Mouse (Mus musculus) neural tube, embryonic 15.5 days (tissue): ENCODE measurements at regions not wholly inside any gene's neighbourhood (a gene's known extent, or its start where the extent isn't known, plus 50 kb on each side); places are given as distances from the start of the nearest gene placed in this dataset.
A peak's percentile ranks its signal among the peaks of the same experiment; 100 is the strongest.
"Not testable (repeated sequence)": the region's sequence is repeated elsewhere in the genome, so short reads cannot be mapped to it uniquely, and the experiment has no call there.

Source experiments
- ATAC-seq: fragments of 200-750 bp; cut with Nextera tagmentation; 2 replicates; pipeline ENCODE4 v1.8.0; 2017; ENCODE audit warnings: mild to moderate bottlenecking, moderate TSS enrichment, moderate library complexity; ENCODE audit not compliant: low FRiP score
- H3K27ac ChIP-seq: fragments of 300-500 bp; sonication (generic); replicated peaks from 2 replicates; pipeline ENCODE4 v1.5.1; 2015; ENCODE audit warnings: mild to moderate bottlenecking, inconsistent platforms
- H3K27me3 ChIP-seq: fragments of 300-500 bp; sonication (generic); replicated peaks from 2 replicates; pipeline ENCODE4 v1.6.1; 2015; ENCODE audit warnings: inconsistent platforms
- H3K36me3 ChIP-seq: fragments of 300-500 bp; sonication (generic); 2 replicates; pipeline ENCODE4 v1.6.1; 2015; ENCODE audit warnings: inconsistent platforms
- H3K4me1 ChIP-seq: fragments of 300-500 bp; sonication (generic); 2 replicates; pipeline ENCODE4 v1.6.1; 2015; ENCODE audit warnings: inconsistent platforms
- H3K4me2 ChIP-seq: fragments of 300-500 bp; sonication (generic); 2 replicates; pipeline ENCODE4 v1.6.1; 2015; ENCODE audit warnings: inconsistent platforms, mild to moderate bottlenecking, moderate library complexity
- H3K4me3 ChIP-seq: fragments of 300-500 bp; sonication (generic); replicated peaks from 2 replicates; pipeline ENCODE4 v1.5.1; 2015; ENCODE audit warnings: mild to moderate bottlenecking, inconsistent platforms
- H3K9ac ChIP-seq: fragments of 300-500 bp; sonication (generic); replicated peaks from 2 replicates; pipeline ENCODE4 v1.6.1; 2015; ENCODE audit warnings: mild to moderate bottlenecking, inconsistent platforms
- H3K9me3 ChIP-seq: fragments of 300-500 bp; sonication (generic); replicated peaks from 2 replicates; pipeline ENCODE4 v1.6.1; 2016; ENCODE audit warnings: inconsistent platforms
- WGBS: fragments of 180-500 bp; shearing (Covaris S2); methylation state at CpG from one replicate; pipeline ENCODE4 v1.1.7; 2015; ENCODE audit warnings: mixed read lengths; 5-methylcytosine and 5-hydroxymethylcytosine counted together

GRCm38 (mm10) chr13:7967886-7968285 lies 234.8 kb upstream of the Adarb2 start:
- Histone ChIP-seq H3K4me1 (no peaks in the 10 kb centered on the region), H3K9me3 (no peaks in the 10 kb centered on the region), H3K27ac (no peak overlapping the region), H3K4me2 (no peak overlapping the region), H3K9ac (no peak overlapping the region), H3K4me3 (no peak overlapping the region), H3K27me3 (no peaks in the 10 kb centered on the region), H3K36me3 (no peaks in the 10 kb centered on the region)
- WGBS, result 100% methylated on average over 1 of the region's 1 CpGs
- no peak for ATAC-seq

- no peaks in the 10 kb centered on the region for H3K4me1 ChIP-seq
- no peak overlapping the region for H3K27ac ChIP-seq
- no peak overlapping the region for H3K4me3 ChIP-seq
- no peaks in the 10 kb centered on the region for H3K36me3 ChIP-seq
- H3K4me2 ChIP-seq, result no peak overlapping the region
- H3K9ac ChIP-seq, result no peak overlapping the region
- peak; percentile 79 for ATAC-seq
- no peaks in the 10 kb centered on the region for H3K9me3 ChIP-seq
- 59% methylated on average over 5 of the region's 5 CpGs for WGBS
- no peaks in the 10 kb centered on the region for H3K27me3 ChIP-seq
Observed at GRCm38 (mm10) chr13:7994198-7994597, 208.5 kb upstream of the Adarb2 start.

GRCm38 (mm10) chr13:8030096-8030495 lies 172.6 kb upstream of the Adarb2 start:
- 75% methylated on average over 4 of the region's 4 CpGs for WGBS
- H3K9me3 ChIP-seq, H3K27ac ChIP-seq, H3K9ac ChIP-seq, H3K4me1 ChIP-seq, H3K27me3 ChIP-seq, ATAC-seq, H3K4me2 ChIP-seq, H3K36me3 ChIP-seq, H3K4me3 ChIP-seq: not testable (repeated sequence)

- no peaks in the 10 kb centered on the region for H3K36me3 ChIP-seq
- 67% methylated on average over 3 of the region's 3 CpGs for WGBS
- no peak overlapping the region for H3K4me2 ChIP-seq
- no peaks in the 10 kb centered on the region for H3K4me1 ChIP-seq
- ATAC-seq, result no peak
- no peak overlapping the region for H3K9ac ChIP-seq
- no peak overlapping the region for H3K27ac ChIP-seq
- H3K4me3 ChIP-seq, result no peak overlapping the region
- H3K27me3 ChIP-seq, result no peaks in the 10 kb centered on the region
- no peaks in the 10 kb centered on the region for H3K9me3 ChIP-seq
Observed at GRCm38 (mm10) chr13:8050930-8051495, 151.7 kb upstream of the Adarb2 start.

GRCm38 (mm10) chr13:8056122-8056818 lies 146.4 kb upstream of the Adarb2 start:
- no peaks in the 10 kb centered on the region for H3K4me1 ChIP-seq
- no peak for ATAC-seq
- H3K9me3 ChIP-seq, result no peaks in the 10 kb centered on the region
- H3K9ac ChIP-seq, result no peak overlapping the region
- H3K4me2 ChIP-seq, result no peak overlapping the region
- no peak overlapping the region for H3K4me3 ChIP-seq
- no peaks in the 10 kb centered on the region for H3K36me3 ChIP-seq
- no peaks in the 10 kb centered on the region for H3K27me3 ChIP-seq
- H3K27ac ChIP-seq, result no peak overlapping the region
- WGBS, result 56% methylated on average over 4 of the region's 4 CpGs

GRCm38 (mm10) chr13:8087154-8087553 lies 115.5 kb upstream of the Adarb2 start:
- H3K9ac ChIP-seq, result no peak overlapping the region
- H3K27me3 ChIP-seq, result no peaks in the 10 kb centered on the region
- no peak overlapping the region for H3K4me3 ChIP-seq
- 77% methylated on average over 2 of the region's 2 CpGs for WGBS
- no peak for ATAC-seq
- H3K9me3 ChIP-seq, result no peaks in the 10 kb centered on the region
- no peak overlapping the region for H3K4me2 ChIP-seq
- H3K27ac ChIP-seq, result no peak overlapping the region
- H3K4me1 ChIP-seq, result no peaks in the 10 kb centered on the region
- no peaks in the 10 kb centered on the region for H3K36me3 ChIP-seq

GRCm38 (mm10) chr13:8089519-8089918 lies 113.1 kb upstream of the Adarb2 start:
- H3K27ac ChIP-seq, result no peak overlapping the region
- no peak overlapping the region for H3K4me2 ChIP-seq
- ATAC-seq, result no peak
- no peaks in the 10 kb centered on the region for H3K9me3 ChIP-seq
- no peak overlapping the region for H3K4me3 ChIP-seq
- H3K9ac ChIP-seq, result no peak overlapping the region
- no peaks in the 10 kb centered on the region for H3K4me1 ChIP-seq
- H3K36me3 ChIP-seq, result no peaks in the 10 kb centered on the region
- WGBS, result 67% methylated on average over 4 of the region's 4 CpGs
- no peaks in the 10 kb centered on the region for H3K27me3 ChIP-seq

GRCm38 (mm10) chr13:8108701-8109100 lies 94.0 kb upstream of the Adarb2 start:
- no peaks in the 10 kb centered on the region for H3K36me3 ChIP-seq
- WGBS, result 43% methylated on average over 5 of the region's 5 CpGs

GRCm38 (mm10) chr13:8112953-8113352 lies 89.7 kb upstream of the Adarb2 start:
- H3K4me2 ChIP-seq, result no peak overlapping the region
- no peaks in the 10 kb centered on the region for H3K27me3 ChIP-seq
- H3K27ac ChIP-seq, result no peak overlapping the region
- no peaks in the 10 kb centered on the region for H3K4me1 ChIP-seq
- no peak overlapping the region for H3K4me3 ChIP-seq
- no peak for ATAC-seq
- WGBS, result 30% methylated on average over 1 of the region's 1 CpGs
- H3K9me3 ChIP-seq, result no peaks in the 10 kb centered on the region
- no peaks in the 10 kb centered on the region for H3K36me3 ChIP-seq
- no peak overlapping the region for H3K9ac ChIP-seq

More at GRCm38 (mm10) chr13:8108701-8109100, 94.0 kb upstream of the Adarb2 start:
- Histone ChIP-seq H3K9ac (no peak overlapping the region), H3K4me1 (no peaks in the 10 kb centered on the region), H3K27ac (no peak overlapping the region), H3K9me3 (no peaks in the 10 kb centered on the region), H3K27me3 (no peaks in the 10 kb centered on the region), H3K4me2 (no peak overlapping the region), H3K4me3 (no peak overlapping the region)
- ATAC-seq, result no peak

GRCm38 (mm10) chr13:8119013-8119412 lies 83.7 kb upstream of the Adarb2 start:
- WGBS, result 64% methylated on average over 5 of the region's 5 CpGs
- Histone ChIP-seq H3K4me3 (no peak overlapping the region), H3K9ac (no peak overlapping the region), H3K27me3 (no peaks in the 10 kb centered on the region), H3K4me1 (no peaks in the 10 kb centered on the region), H3K9me3 (no peaks in the 10 kb centered on the region), H3K36me3 (no peaks in the 10 kb centered on the region), H3K27ac (no peak overlapping the region), H3K4me2 (no peak overlapping the region)
- no peak for ATAC-seq

- Histone ChIP-seq H3K9me3 (no peaks in the 10 kb centered on the region), H3K4me2 (no peak overlapping the region), H3K36me3 (no peaks in the 10 kb centered on the region), H3K4me1 (no peaks in the 10 kb centered on the region), H3K27me3 (no peaks in the 10 kb centered on the region), H3K27ac (no peak overlapping the region), H3K4me3 (no peak overlapping the region), H3K9ac (no peak overlapping the region)
- ATAC-seq, result no peak
- 91% methylated on average over 2 of the region's 2 CpGs for WGBS
Observed at GRCm38 (mm10) chr13:8119986-8120385, 82.7 kb upstream of the Adarb2 start.

- no peak for ATAC-seq
- 94% methylated on average over 2 of the region's 2 CpGs for WGBS
- Histone ChIP-seq H3K9ac (no peak overlapping the region), H3K27me3 (no peaks in the 10 kb centered on the region), H3K9me3 (no peaks in the 10 kb centered on the region), H3K4me1 (no peaks in the 10 kb centered on the region), H3K27ac (no peak overlapping the region), H3K36me3 (no peaks in the 10 kb centered on the region), H3K4me3 (no peak overlapping the region), H3K4me2 (no peak overlapping the region)
Observed at GRCm38 (mm10) chr13:8134764-8135163, 67.9 kb upstream of the Adarb2 start.
